Mouse (Mus musculus) testis, adult 2 months (tissue): ENCODE results near the gene Kansl3.

Experiments
- CTCF ChIP-seq: fragments of 200-500 bp; IDR thresholded peaks from 2 replicates; pipeline ENCODE4 v1.5.1; 2012; ENCODE audit warnings: low read depth, mild to moderate bottlenecking, inconsistent platforms, low read length, moderate library complexity; ENCODE audit not compliant: control insufficient read depth, insufficient read depth, insufficient replicate concordance
- POLR2A ChIP-seq: fragments of 200-500 bp; IDR thresholded peaks from 2 replicates; pipeline ENCODE4 v1.6.1; 2012; ENCODE audit warnings: low read depth, mild to moderate bottlenecking, inconsistent platforms, low read length, moderate library complexity; ENCODE audit not compliant: control insufficient read depth

GRCm38 (mm10) chr1:36342547-36342946 lies 26.4 kb downstream of the Kansl3 start:
- no peak for TF ChIP-seq CTCF
- TF ChIP-seq POLR2A, result no peak
